Mouse (Mus musculus): Measurements from ENCODE around the gene Upk3b. TPM values are rescaled to one million over a fixed set of nuclear protein-coding genes. Genes with fewer than 3 reads are reported as not detected.

Upk3b gene
- total and polyA plus RNA-seq, 3 experiments, result 0.09 TPM; not detected in 2

DNA sequence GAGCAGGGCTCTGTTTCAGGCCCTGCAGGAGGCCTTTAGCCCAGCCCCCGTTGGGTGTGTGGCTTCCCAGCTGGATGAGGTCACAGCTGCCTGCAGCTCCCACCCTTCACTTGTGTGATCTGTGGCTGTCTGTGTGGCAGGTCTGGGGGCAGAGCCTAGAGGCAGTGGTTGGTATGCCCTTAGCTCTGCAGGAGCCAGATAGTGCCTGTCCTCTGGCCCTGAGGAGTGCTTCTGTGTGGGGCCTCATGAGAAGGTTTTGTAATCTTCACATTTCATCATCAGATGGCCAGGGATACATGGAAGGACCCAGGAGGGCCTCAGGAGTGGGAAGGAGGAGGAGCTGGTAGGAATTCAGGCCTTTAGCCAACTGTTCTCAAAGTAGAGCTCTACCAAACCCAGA, 18.4 kb upstream of the Upk3b start:
- Histone ChIP-seq H3K4me3 (replicated peaks in 1 of 3; ENCODE audit: low read depth in 2 of 3, low read length in 2 of 3, poor library complexity in 1 of 3) (no peak overlapping the region), H3K9ac (ENCODE audit: insufficient read depth, low read depth) (no peak overlapping the region), H3K79me2 (replicated peaks; ENCODE audit: control insufficient read depth, extremely low read depth, insufficient read depth, poor library complexity, severe bottlenecking) (no peaks in the 10 kb centered on the region; the same call in 1 of the 2 replicates), H3K27me3 (replicated peaks) (no peaks in the 10 kb centered on the region), H3K4me2 (ENCODE audit: insufficient read depth, low read depth, poor library complexity, severe bottlenecking) (no peak overlapping the region), H3K36me3 (replicated peaks in 1 of 2; ENCODE audit: control insufficient read depth in 1 of 2, insufficient read depth in 1 of 2, low read length in 1 of 2) (peaks cover 21 to 88% of the 10 kb centered on the region in 2 experiments), H3K9me3 (replicated peaks; ENCODE audit: low read length) (no peaks in the 10 kb centered on the region), H3K4me1 (ENCODE audit: control insufficient read depth in 1 of 2, insufficient read depth in 2 of 2) (peaks cover 21 to 71% of the 10 kb centered on the region in 2 experiments), H3K27ac (ENCODE audit: insufficient read depth, low read depth) (no peak overlapping the region)
- in situ Hi-C loops (cut with MboI; ENCODE audit: low pct_ligation_motif_present, low pct_unique_long_range_greater_than_20kb, low sequenced_read_pairs), result no loop called here
- DNase-seq (ENCODE audit: extremely low read depth), result no peak
- TF ChIP-seq USF1 (IDR thresholded peaks at IDR 0.05; ENCODE audit: low read depth, low read length) (no peak), EP300 (IDR thresholded peaks at IDR 0.05; ENCODE audit: low read length) (no peak), NELFE (IDR thresholded peaks at IDR 0.05; ENCODE audit: low read depth, low read length) (no peak), MAX (IDR thresholded peaks at IDR 0.05; ENCODE audit: low read length) (no peak), ETS1 (conservative IDR thresholded peaks at IDR 0.05; ENCODE audit: low read depth, low read length) (no peak), POLR2AphosphoS2 (IDR thresholded peaks at IDR 0.05; ENCODE audit: low read depth, low read length) (no peak), CTCF (conservative IDR thresholded peaks at IDR 0.05 in 1 of 2, IDR thresholded peaks at IDR 0.05 in 1 of 2; ENCODE audit: low read depth in 2 of 2, low read length in 2 of 2) (no peak), TBP (conservative IDR thresholded peaks at IDR 0.05; ENCODE audit: low read depth, low read length) (no peak)
- dilution Hi-C loops (cut with MboI; ENCODE audit: extremely low pct_ligation_motif_present, extremely low pct_unique_long_range_greater_than_20kb, low sequenced_read_pairs), result no loop called here

DNA sequence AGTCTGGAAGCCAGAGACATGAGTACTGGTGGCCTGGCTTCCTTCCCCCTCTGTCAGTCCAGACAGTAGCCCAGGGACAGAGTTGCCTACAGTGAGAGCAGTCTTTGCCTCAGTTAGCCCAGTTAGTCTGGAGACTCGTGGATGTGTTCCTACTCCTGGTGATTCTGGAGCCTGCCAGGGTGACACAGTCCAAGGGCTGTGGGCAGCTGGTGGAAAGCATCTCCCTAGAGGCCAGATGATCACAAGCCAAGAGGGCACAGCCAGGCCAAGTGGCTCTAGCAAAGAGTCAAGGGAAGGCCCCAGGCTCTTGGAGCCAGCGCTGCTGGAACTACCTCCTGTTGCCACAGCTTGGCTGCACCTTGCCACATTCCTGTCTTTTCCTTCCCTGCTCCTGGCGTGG, 12.6 kb upstream of the Upk3b start:
- Histone ChIP-seq H3K79me2 (replicated peaks; ENCODE audit: control insufficient read depth, extremely low read depth, insufficient read depth, poor library complexity, severe bottlenecking) (no peaks in the 10 kb centered on the region), H3K27ac (ENCODE audit: insufficient read depth, low read depth) (no peak overlapping the region), H3K9me3 (replicated peaks; ENCODE audit: low read length) (no peaks in the 10 kb centered on the region), H3K4me3 (replicated peaks in 1 of 3; ENCODE audit: low read depth in 2 of 3, low read length in 2 of 3, poor library complexity in 1 of 3) (no peak overlapping the region), H3K27me3 (replicated peaks) (no peaks in the 10 kb centered on the region), H3K4me1 (ENCODE audit: control insufficient read depth in 1 of 2, insufficient read depth in 2 of 2) (peaks cover 0 to 51% of the 10 kb centered on the region in 2 experiments; a peak in 2 of 4 replicates), H3K9ac (ENCODE audit: insufficient read depth, low read depth) (no peak overlapping the region), H3K36me3 (replicated peaks in 1 of 2; ENCODE audit: control insufficient read depth in 1 of 2, insufficient read depth in 1 of 2, low read length in 1 of 2) (peaks cover 40 to 95% of the 10 kb centered on the region in 2 experiments), H3K4me2 (ENCODE audit: insufficient read depth, low read depth, poor library complexity, severe bottlenecking) (no peak overlapping the region)
- dilution Hi-C loops (cut with MboI; ENCODE audit: extremely low pct_ligation_motif_present, extremely low pct_unique_long_range_greater_than_20kb, low sequenced_read_pairs) (no loop called here), in situ Hi-C loops (cut with MboI; ENCODE audit: low pct_ligation_motif_present, low pct_unique_long_range_greater_than_20kb, low sequenced_read_pairs) (loop anchor here (5.0 kb wide), 1 partner anchor 33 kb away; the partner anchor contains the start of gene Dtx2)
- no peak for TF ChIP-seq JUN (IDR thresholded peaks at IDR 0.05; ENCODE audit: insufficient read depth, low read depth, low read length)
- TF ChIP-seq MAX (IDR thresholded peaks at IDR 0.05; ENCODE audit: low read length), result no peak
- TF ChIP-seq UBTF (IDR thresholded peaks at IDR 0.05; ENCODE audit: low read depth, low read length), result no peak
- TF ChIP-seq TBP (conservative IDR thresholded peaks at IDR 0.05; ENCODE audit: low read depth, low read length), result no peak
- no peak for TF ChIP-seq MXI1 (IDR thresholded peaks at IDR 0.05; ENCODE audit: low read depth, low read length)
- TF ChIP-seq USF1 (IDR thresholded peaks at IDR 0.05; ENCODE audit: low read depth, low read length), result no peak
- TF ChIP-seq HCFC1 (IDR thresholded peaks at IDR 0.05; ENCODE audit: low read depth, low read length), result no peak
- no peak for TF ChIP-seq ELF1 (IDR thresholded peaks at IDR 0.05; ENCODE audit: low read depth, low read length)
- TF ChIP-seq SMC3 (IDR thresholded peaks at IDR 0.05; ENCODE audit: low read depth, low read length), result no peak
- TF ChIP-seq MAZ (IDR thresholded peaks at IDR 0.05; ENCODE audit: low read depth, low read length), result no peak
- no peak for TF ChIP-seq GABPA (IDR thresholded peaks at IDR 0.05; ENCODE audit: insufficient replicate concordance, low read depth, low read length)
- DNase-seq (ENCODE audit: extremely low read depth), result no peak

Data from CH12.LX (cell line).